Mouse (Mus musculus) liver, postnatal 0 days (tissue): ENCODE data around the gene Il23a. TPM values are rescaled to one million over a fixed set of nuclear protein-coding genes. Genes with fewer than 3 reads are reported as not detected.

Experiments
- ATAC-seq: fragments of 200-750 bp; cut with Nextera tagmentation; 2 replicates; pipeline ENCODE4 v1.8.0; 2017; ENCODE audit warnings: mild to moderate bottlenecking, moderate library complexity
- DNase-seq: peaks from one replicate; pipeline ENCODE4 v3.0.0-alpha.2; 2016
- H3K27ac ChIP-seq: fragments of 300-500 bp; sonication (generic); 2 replicates; pipeline ENCODE4 v1.5.1; 2014; ENCODE audit warnings: antibody characterized with exemption, moderate library complexity, mild to moderate bottlenecking, low read depth
- H3K27me3 ChIP-seq: fragments of 300-500 bp; sonication (generic); 2 replicates; pipeline ENCODE4 v1.6.1; 2014; ENCODE audit warnings: low read length, control low read depth, mixed read lengths; ENCODE audit not compliant: insufficient read depth
- H3K36me3 ChIP-seq: fragments of 300-500 bp; sonication (generic); replicated peaks from 2 replicates; pipeline ENCODE4 v1.6.1; 2014; ENCODE audit warnings: mild to moderate bottlenecking, control low read depth, low read length, moderate library complexity, mixed read lengths; ENCODE audit not compliant: insufficient read depth
- H3K4me1 ChIP-seq: fragments of 300-500 bp; sonication (generic); 2 replicates; pipeline ENCODE4 v1.6.1; 2014; ENCODE audit warnings: antibody characterized with exemption, mild to moderate bottlenecking, control low read depth; ENCODE audit not compliant: insufficient read depth
- H3K4me2 ChIP-seq: fragments of 300-500 bp; sonication (generic); 2 replicates; pipeline ENCODE4 v1.6.1; 2014; ENCODE audit warnings: low read depth, mild to moderate bottlenecking, low read length, moderate library complexity, mixed read lengths
- H3K4me3 ChIP-seq: fragments of 300-500 bp; sonication (generic); 2 replicates; pipeline ENCODE4 v1.5.1; 2014; ENCODE audit warnings: low read depth, low read length
- H3K9ac ChIP-seq: fragments of 300-500 bp; sonication (generic); replicated peaks from 2 replicates; pipeline ENCODE4 v1.6.1; 2014; ENCODE audit warnings: mild to moderate bottlenecking, moderate library complexity
- H3K9me3 ChIP-seq: fragments of 300-500 bp; sonication (generic); 2 replicates; pipeline ENCODE4 v1.6.1; 2016; ENCODE audit warnings: mild to moderate bottlenecking, control low read depth, low read length, mixed read lengths
- CTCF ChIP-seq: sonication (generic); IDR thresholded peaks from 2 replicates; pipeline ENCODE4 v1.5.1; 2016; ENCODE audit warnings: antibody characterized with exemption, low read depth
- EP300 ChIP-seq: IDR thresholded peaks from 2 replicates; pipeline ENCODE4 v1.6.1; 2016; ENCODE audit warnings: antibody characterized with exemption, low read depth, mild to moderate bottlenecking
- WGBS: fragments of 180-500 bp; shearing (Covaris S2); extraction: QIAGEN DNeasy Blood & Tissue Kit; methylation state at CpG from one replicate; pipeline ENCODE4 v1.1.7; 2014; ENCODE audit not compliant: insufficient replicate concordance; 5-methylcytosine and 5-hydroxymethylcytosine counted together
- polyA plus RNA-seq: library from polyadenylated mRNA; unstranded; fragments of >200 nt; fragmentation: Nextera tagmentation; extraction: Ambion mirVana; gene quantifications from 2 replicates; pipeline ENCODE4 v1.2.1, GENCODE M21; 2015

Il23a gene
- not detected in 2 replicates for polyA plus RNA-seq

GRCm38 (mm10) chr10:128298702-128299171, at the start of gene Il23a:
Gene Il23a, minus strand, starts transcription at chr10:128298752.
- Histone ChIP-seq H3K4me3 (no peak within 1 kb of the TSS), H3K27ac (peak within 1 kb of the TSS; percentile 39; the same call in 1 of the 2 replicates), H3K36me3 (no peaks in the 10 kb centered on the region), H3K9me3 (no peaks in the 10 kb centered on the region), H3K27me3 (no peaks in the 10 kb centered on the region), H3K9ac (peak within 1 kb of the TSS; percentile 38; the same call in 1 of the 2 replicates), H3K4me2 (peak within 1 kb of the TSS; percentile 13; the same call in 1 of the 2 replicates), H3K4me1 (peaks cover 25% of the 10 kb centered on the region)
- no peak for DNase-seq
- no peak for ATAC-seq
- WGBS = 47% methylated on average over 11 of the region's 11 CpGs
- no peak for TF ChIP-seq CTCF
- no peak for TF ChIP-seq EP300

- no peak overlapping the region for H3K27ac ChIP-seq
- DNase-seq (no peak), ATAC-seq (no peak)
- H3K27me3 ChIP-seq = no peaks in the 10 kb centered on the region
- no peak overlapping the region for H3K4me3 ChIP-seq
- H3K4me2 ChIP-seq = no peak overlapping the region
- 84% methylated on average over 8 of the region's 8 CpGs for WGBS
- TF ChIP-seq EP300 (no peak), CTCF (no peak)
- H3K9ac ChIP-seq = no peak overlapping the region
- peaks cover 22% of the 10 kb centered on the region for H3K4me1 ChIP-seq
- H3K36me3 ChIP-seq = peaks cover 27% of the 10 kb centered on the region
- H3K9me3 ChIP-seq = no peaks in the 10 kb centered on the region
Observed at GRCm38 (mm10) chr10:128347541-128347940, 49.0 kb upstream of the Il23a start.

- Histone ChIP-seq H3K4me2 (peak overlapping the region; percentile 63), H3K4me3 (peak overlapping the region; percentile 15; the same call in 1 of the 2 replicates), H3K9ac (no peak overlapping the region), H3K9me3 (no peaks in the 10 kb centered on the region), H3K27me3 (no peaks in the 10 kb centered on the region), H3K4me1 (peaks cover 34% of the 10 kb centered on the region), H3K27ac (peak overlapping the region; percentile 80), H3K36me3 (peaks cover 6% of the 10 kb centered on the region; the same call in 1 of the 2 replicates)
- DNase-seq = peak; percentile 87
- WGBS = 14% methylated on average over 7 of the region's 7 CpGs
- no peak for TF ChIP-seq CTCF
- TF ChIP-seq EP300 = 0 out of 2 replicates have a peak, but pooled peaks have one; percentile 23
- peak; percentile 84 for ATAC-seq
Observed at GRCm38 (mm10) chr10:128344568-128345275, 46.2 kb upstream of the Il23a start.

DNA sequence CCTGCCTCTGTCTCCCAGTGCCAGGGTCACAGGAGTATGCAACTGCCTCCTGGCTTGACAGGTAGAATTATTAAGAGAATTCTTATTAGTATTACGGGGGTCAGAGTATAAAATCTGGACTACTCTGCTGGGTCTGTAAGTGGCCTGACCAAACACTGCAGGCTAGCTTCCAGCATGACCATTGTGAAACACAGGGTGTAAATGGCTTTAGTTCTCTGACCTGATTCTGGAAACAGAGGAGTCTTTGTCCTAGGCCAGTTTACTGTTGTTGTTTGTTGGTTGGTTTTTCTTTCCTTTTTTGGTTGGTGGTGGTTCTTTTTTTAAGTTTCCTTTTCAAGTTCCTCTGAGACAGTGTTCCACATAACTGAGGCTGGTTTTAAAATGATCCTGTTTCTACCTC, 44.9 kb upstream of the Il23a start:
- H3K27me3 ChIP-seq = no peaks in the 10 kb centered on the region
- H3K9me3 ChIP-seq = no peaks in the 10 kb centered on the region
- DNase-seq (no peak), ATAC-seq (0 out of 2 replicates have a peak, but pooled peaks have one; percentile 14)
- TF ChIP-seq EP300 (no peak), CTCF (no peak)
- peaks cover 3% of the 10 kb centered on the region; the same call in 1 of the 2 replicates for H3K36me3 ChIP-seq
- H3K9ac ChIP-seq = no peak overlapping the region
- H3K4me3 ChIP-seq = no peak overlapping the region
- peaks cover 47% of the 10 kb centered on the region for H3K4me1 ChIP-seq
- H3K27ac ChIP-seq = peak overlapping the region; percentile 61
- peak overlapping the region; percentile 10; the same call in 1 of the 2 replicates for H3K4me2 ChIP-seq
- WGBS = 80% methylated on average over 1 of the region's 1 CpGs

DNA sequence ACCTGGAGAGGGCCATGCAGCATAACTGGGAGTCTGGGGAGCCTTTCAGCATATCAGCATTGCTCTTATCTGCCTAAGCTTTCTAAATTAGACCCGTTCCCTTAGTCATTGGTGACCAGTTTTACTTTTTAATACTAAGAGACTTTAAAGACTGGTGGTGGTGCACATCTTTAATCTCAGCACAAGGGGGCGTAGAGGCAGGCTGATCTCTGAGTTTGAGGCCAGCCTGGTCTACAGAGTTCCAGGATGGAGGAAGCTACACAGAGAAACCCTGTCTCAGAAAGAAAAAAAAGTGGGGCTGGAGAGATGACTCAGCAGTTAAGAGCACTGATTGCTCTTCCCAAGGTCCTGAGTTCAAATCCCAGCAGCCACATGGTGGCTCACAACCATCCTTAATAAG, 41.7 kb upstream of the Il23a start:
- peaks cover 58% of the 10 kb centered on the region for H3K4me1 ChIP-seq
- DNase-seq (no peak), ATAC-seq (no peak)
- H3K36me3 ChIP-seq = peaks cover 3% of the 10 kb centered on the region; the same call in 1 of the 2 replicates
- H3K4me3 ChIP-seq = no peak overlapping the region
- no peaks in the 10 kb centered on the region for H3K9me3 ChIP-seq
- 56% methylated on average over 2 of the region's 2 CpGs for WGBS
- TF ChIP-seq CTCF (peak; percentile 61), EP300 (no peak)
- H3K27ac ChIP-seq = no peak overlapping the region
- no peaks in the 10 kb centered on the region for H3K27me3 ChIP-seq
- H3K4me2 ChIP-seq = peak overlapping the region; percentile 7; the same call in 1 of the 2 replicates
- H3K9ac ChIP-seq = no peak overlapping the region

GRCm38 (mm10) chr10:128338948-128339347, 40.4 kb upstream of the Il23a start:
- no peak for TF ChIP-seq EP300
- TF ChIP-seq CTCF = no peak
- Histone ChIP-seq H3K36me3 (peaks cover 3% of the 10 kb centered on the region; the same call in 1 of the 2 replicates), H3K4me2 (peak overlapping the region; percentile 97), H3K4me1 (peaks cover 51% of the 10 kb centered on the region), H3K27me3 (no peaks in the 10 kb centered on the region), H3K9me3 (no peaks in the 10 kb centered on the region), H3K9ac (peak overlapping the region; percentile 86; the same call in 1 of the 2 replicates), H3K27ac (peak overlapping the region; percentile 98), H3K4me3 (peak overlapping the region; percentile 88)
- no peak for ATAC-seq
- no peak for DNase-seq
- WGBS = 36% methylated on average over 2 of the region's 2 CpGs
